8 mouse cellular contexts compared by ENCODE assay signal in genomic region chr19:5803041-5803880, GRCm38 (mm10). TPM values are rescaled to one million over a fixed set of nuclear protein-coding genes. Genes with fewer than 3 reads are reported as not detected.
DNase-seq lines count a peak whose midpoint lies in the region; ATAC-seq and TF ChIP-seq lines count a peak whose summit lies in the region.

No protein-coding gene starts in this region.

- H3K4me3 ChIP-seq in ES-E14 (ENCODE audit: insufficient read depth in 1 of 2, low read depth in 1 of 2, low read length in 2 of 2, poor library complexity in 1 of 2, severe bottlenecking in 1 of 2) = peak overlapping the region; percentile 56 to 68
- H3K4me3 ChIP-seq in forebrain, embryonic 14.5 days (ENCODE audit: low read depth, low read length) = peak overlapping the region; percentile 97
- peak overlapping the region; percentile 84 for H3K4me3 ChIP-seq in liver, postnatal 0 days (ENCODE audit: low read depth, low read length)
- H3K4me3 ChIP-seq in neural tube, embryonic 13.5 days = peak overlapping the region; percentile 82

- H3K9ac ChIP-seq in ES-E14 (ENCODE audit: insufficient read depth, low read depth, low read length, poor library complexity, severe bottlenecking) = peak overlapping the region; percentile 87
- H3K9ac ChIP-seq in forebrain, embryonic 14.5 days (ENCODE audit: low read length) = peak overlapping the region; percentile 99
- H3K9ac ChIP-seq in liver, postnatal 0 days (replicated peaks) = peak overlapping the region; percentile 95
- peak overlapping the region; percentile 99 for H3K9ac ChIP-seq in neural tube, embryonic 13.5 days

- under 1% methylated on average over 66 of the region's 67 CpGs for WGBS in forebrain, embryonic 14.5 days
- WGBS in liver, postnatal 0 days (ENCODE audit: insufficient replicate concordance) = under 1% methylated on average over 67 of the region's 67 CpGs
- under 1% methylated on average over 67 of the region's 67 CpGs for WGBS in neural tube, embryonic 13.5 days

- no peaks in the 10 kb centered on the region for H3K27me3 ChIP-seq in forebrain, embryonic 14.5 days (replicated peaks; ENCODE audit: control insufficient read depth, insufficient read depth, low read length)
- no peaks in the 10 kb centered on the region for H3K27me3 ChIP-seq in liver, postnatal 0 days (ENCODE audit: insufficient read depth, low read length)
- H3K27me3 ChIP-seq in neural tube, embryonic 13.5 days = no peaks in the 10 kb centered on the region

- in situ Hi-C loops in ES-E14 (cut with MboI; ENCODE audit: low sequenced_read_pairs in 2 of 2, unreplicated experiment in 2 of 2) = no loop called here

- H3K4me2 ChIP-seq in forebrain, embryonic 14.5 days (ENCODE audit: low read length) = peak overlapping the region; percentile 77
- peak overlapping the region; percentile 73 for H3K4me2 ChIP-seq in liver, postnatal 0 days (ENCODE audit: low read depth, low read length)
- peak overlapping the region; percentile 100 for H3K4me2 ChIP-seq in neural tube, embryonic 13.5 days

- no peak for TF ChIP-seq CTCF in liver, postnatal 0 days (IDR thresholded peaks at IDR 0.05; ENCODE audit: low read depth)

- intact Hi-C loops in heart, postnatal 14 days (cut with DNase I) = loop anchor here (2.0 kb wide), 1 partner anchor 16 kb away; no protein-coding TSS in a partner anchor

- peak overlapping the region; percentile 98 for H3K27ac ChIP-seq in ES-E14 (ENCODE audit: insufficient read depth, low read depth, low read length, poor library complexity, severe bottlenecking)
- H3K27ac ChIP-seq in forebrain, embryonic 14.5 days (ENCODE audit: low read depth, low read length) = peak overlapping the region; percentile 100
- peak overlapping the region; percentile 98 for H3K27ac ChIP-seq in liver, postnatal 0 days (ENCODE audit: low read depth)
- H3K27ac ChIP-seq in neural tube, embryonic 13.5 days (replicated peaks) = peak overlapping the region; percentile 100

- H3K36me3 ChIP-seq in ES-E14 (ENCODE audit: control insufficient read depth, insufficient read depth, low read length, poor library complexity, severe bottlenecking) = peaks cover 27% of the 10 kb centered on the region
- peaks cover 13% of the 10 kb centered on the region for H3K36me3 ChIP-seq in forebrain, embryonic 14.5 days (ENCODE audit: control insufficient read depth, insufficient read depth, low read length)
- peaks cover 26% of the 10 kb centered on the region for H3K36me3 ChIP-seq in liver, postnatal 0 days (replicated peaks; ENCODE audit: insufficient read depth, low read length)
- H3K36me3 ChIP-seq in neural tube, embryonic 13.5 days = peaks cover 6% of the 10 kb centered on the region

- TF ChIP-seq EP300 in liver, postnatal 0 days (IDR thresholded peaks at IDR 0.05; ENCODE audit: low read depth) = peak; percentile 94

- DNase-seq in ES-E14 (ENCODE audit: low read depth, low spot score) = peak; percentile 97
- peak; percentile 99 for DNase-seq in cerebellum, adult 11 months
- peak; percentile 99 for DNase-seq in forebrain, embryonic 14.5 days (ENCODE audit: low spot score)
- peak; percentile 100 for DNase-seq in heart, postnatal 14 days
- peak; percentile 99 for DNase-seq in layer of hippocampus, adult 11-12 months (ENCODE audit: low spot score)
- peak; percentile 100 for DNase-seq in liver, postnatal 0 days
- DNase-seq in telencephalon, adult 2 months (ENCODE audit: low read depth, low spot score) = peak; percentile 97

- H3K4me1 ChIP-seq in ES-E14 (ENCODE audit: control insufficient read depth in 2 of 2, insufficient read depth in 2 of 2, low read length in 2 of 2, poor library complexity in 1 of 2) = peaks cover 3 to 9% of the 10 kb centered on the region in 2 experiments
- peaks cover 31% of the 10 kb centered on the region for H3K4me1 ChIP-seq in forebrain, embryonic 14.5 days (ENCODE audit: control insufficient read depth, insufficient read depth, low read length)
- H3K4me1 ChIP-seq in liver, postnatal 0 days (ENCODE audit: insufficient read depth) = peaks cover 37% of the 10 kb centered on the region
- H3K4me1 ChIP-seq in neural tube, embryonic 13.5 days (replicated peaks) = peaks cover 40% of the 10 kb centered on the region

- ATAC-seq in forebrain, embryonic 14.5 days = peak; percentile 97
- peak; percentile 89 for ATAC-seq in liver, postnatal 0 days
- ATAC-seq in neural tube, embryonic 13.5 days (ENCODE audit: low read depth) = peak; percentile 97

- no peaks in the 10 kb centered on the region for H3K9me3 ChIP-seq in ES-E14 (ENCODE audit: control insufficient read depth, insufficient read depth, low read depth, low read length)
- H3K9me3 ChIP-seq in forebrain, embryonic 14.5 days (replicated peaks; ENCODE audit: control insufficient read depth, low read length) = no peaks in the 10 kb centered on the region
- H3K9me3 ChIP-seq in liver, postnatal 0 days (ENCODE audit: low read length) = no peaks in the 10 kb centered on the region
- H3K9me3 ChIP-seq in neural tube, embryonic 13.5 days = no peaks in the 10 kb centered on the region

TF ChIP-seq in ES-E14, 5 proteins besides CTCF, POLR2A, EP300 and RAD21:
- TF ChIP-seq CHD2 (IDR thresholded peaks at IDR 0.05; ENCODE audit: low read depth, low read length) (no peak), HCFC1 (IDR thresholded peaks at IDR 0.05; ENCODE audit: borderline replicate concordance, insufficient read depth, low read length) (no peak), MAFK (IDR thresholded peaks at IDR 0.05; ENCODE audit: insufficient read depth, low read depth, low read length) (no peak), ZC3H11A (IDR thresholded peaks at IDR 0.05; ENCODE audit: borderline replicate concordance, low read depth, low read length) (no peak), ZNF384 (IDR thresholded peaks at IDR 0.05; ENCODE audit: low read depth, low read length) (no peak)

RNA-seq across cellular contexts. Expression of gene Scyl1, which starts 32.0 kb away (rescaled TPM):
- 55.6 and 80.8 TPM in 2 replicates for total RNA-seq in ES-E14 (2012; rRNA removed)
- polyA plus RNA-seq in forebrain, embryonic 14.5 days (2014; fragmentation: Nextera tagmentation; extraction: Ambion mirVana) = 56.1 and 67.9 TPM in 2 replicates
- 10 to 100 TPM; 66.2 to 67.2 TPM for total RNA-seq in heart, postnatal 14 days (2021)
- 16.9 and 17.0 TPM in 2 replicates for polyA plus RNA-seq in liver, postnatal 0 days (2015; fragmentation: Nextera tagmentation; extraction: Ambion mirVana)
- 66.7 and 69.8 TPM in 2 replicates for polyA plus RNA-seq in neural tube, embryonic 13.5 days (2015; fragmentation: Nextera tagmentation; extraction: Ambion mirVana)

Comparison
In these comparisons a context has a peak if more than half of its experiments do, and no peak if none do; other contexts are left out.
1. Peak in every context shown above with its lines: DNase-seq, ATAC-seq, H3K4me3 ChIP-seq and H3K27ac ChIP-seq.